8 mouse cellular contexts compared by ENCODE assay signal in the genomic region with DNA sequence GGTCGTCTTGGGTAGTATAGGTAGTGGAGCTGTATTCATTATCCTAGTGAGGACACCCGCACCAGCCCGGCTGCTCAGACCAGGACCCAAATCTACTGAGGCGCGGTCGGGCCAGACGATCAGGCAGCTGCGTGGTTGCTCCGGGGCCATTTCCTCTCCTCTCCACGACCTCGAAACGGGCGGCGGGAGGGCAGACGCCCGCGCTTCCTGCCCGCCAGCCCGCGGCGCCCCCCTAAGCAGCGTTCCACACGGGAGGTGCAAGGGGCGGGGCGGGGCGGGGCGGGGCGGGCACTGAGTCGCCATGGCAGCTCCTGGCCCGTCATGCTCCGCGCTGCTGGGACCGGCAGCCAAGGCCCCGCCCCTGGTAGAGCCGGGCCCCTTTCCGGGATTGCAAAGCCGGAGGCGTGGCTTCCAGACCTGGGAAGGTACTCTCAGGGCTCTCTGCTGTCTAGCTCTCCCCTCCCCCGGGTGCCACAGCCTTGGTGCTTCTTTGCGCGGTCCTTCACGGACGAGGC. TPM values are rescaled to one million over a fixed set of nuclear protein-coding genes. Genes with fewer than 3 reads are reported as not detected.
DNase-seq lines count a peak whose midpoint lies in the region; ATAC-seq lines count a peak whose summit lies in the region.

No protein-coding gene starts in this region.

- no peaks in the 10 kb centered on the region for H3K27me3 ChIP-seq in hindbrain, embryonic 16.5 days (replicated peaks; ENCODE audit: control insufficient read depth, insufficient read depth, low read length)
- H3K27me3 ChIP-seq in megakaryocyte, embryonic 14.5 days (replicated peaks): no peaks in the 10 kb centered on the region

- 0% methylated on average over 28 of the region's 43 CpGs for WGBS in hindbrain, embryonic 16.5 days

- H3K27ac ChIP-seq in hindbrain, embryonic 16.5 days (ENCODE audit: low read depth, low read length): peak overlapping the region; percentile 90

- H3K36me3 ChIP-seq in hindbrain, embryonic 16.5 days (ENCODE audit: control insufficient read depth, insufficient read depth, low read length): no peaks in the 10 kb centered on the region
- peaks cover 37% of the 10 kb centered on the region for H3K36me3 ChIP-seq in megakaryocyte, embryonic 14.5 days (replicated peaks; ENCODE audit: low read length)

- DNase-seq in gastrocnemius, adult 18-20 months (ENCODE audit: low spot score): peak; percentile 92
- peak; percentile 85 to 88 for DNase-seq in left cerebral cortex, adult 9 months (ENCODE audit: low spot score in 2 of 2)
- peak; percentile 82 to 86 for DNase-seq in right cerebral cortex, adult 2 months (ENCODE audit: low spot score in 2 of 2)
- peak; percentile 96 for DNase-seq in urinary bladder, postnatal 14 days (ENCODE audit: low spot score)

- H3K4me1 ChIP-seq in hindbrain, embryonic 16.5 days (ENCODE audit: control insufficient read depth, insufficient read depth, low read depth, low read length): peaks cover 39% of the 10 kb centered on the region
- H3K4me1 ChIP-seq in megakaryocyte, embryonic 14.5 days: peaks cover 96% of the 10 kb centered on the region

- peak overlapping the region; percentile 84 for H3K4me2 ChIP-seq in hindbrain, embryonic 16.5 days (ENCODE audit: low read length)

- H3K9me3 ChIP-seq in hindbrain, embryonic 16.5 days (ENCODE audit: control insufficient read depth, low read length): no peaks in the 10 kb centered on the region
- H3K9me3 ChIP-seq in megakaryocyte, embryonic 14.5 days: no peaks in the 10 kb centered on the region

- peak; percentile 88 for ATAC-seq in activated CD4-positive, CD25-positive, alpha-beta regulatory T cell, adult 4 months
- ATAC-seq in common myeloid progenitor, adult 5-6 weeks (replicated peaks; ENCODE audit: low read depth, poor library complexity, severe bottlenecking): peak; percentile 81
- peak; percentile 94 for ATAC-seq in hindbrain, embryonic 16.5 days

- H3K4me3 ChIP-seq in hindbrain, embryonic 16.5 days (ENCODE audit: low read length): peak overlapping the region; percentile 50
- H3K4me3 ChIP-seq in megakaryocyte, embryonic 14.5 days (replicated peaks): peak overlapping the region; percentile 95

- peak overlapping the region; percentile 74 for H3K9ac ChIP-seq in hindbrain, embryonic 16.5 days (ENCODE audit: low read depth, low read length)

RNA-seq across cellular contexts. Expression of gene Rai1, which starts 10.3 kb away (rescaled TPM):
- polyA plus RNA-seq in activated CD4-positive, CD25-positive, alpha-beta regulatory T cell, adult 4 months (2017; shearing (Covaris generic)): 10 to 100 TPM in 1 of 2 experiments, 1 to 10 TPM in 1; 7.6 to 11.3 TPM
- 15.5 and 21.1 TPM in 2 replicates for total RNA-seq in common myeloid progenitor, adult 5-6 weeks (2017)
- total RNA-seq in gastrocnemius, adult 18-20 months (2021): 10 to 100 TPM; 16.6 to 17.3 TPM
- 24.3 and 28.0 TPM in 2 replicates for polyA plus RNA-seq in hindbrain, embryonic 16.5 days (2015; fragmentation: Nextera tagmentation; extraction: Ambion mirVana)
- 46.9 and 62.9 TPM in 2 replicates for polyA plus RNA-seq in megakaryocyte, embryonic 14.5 days (2012; ENCODE audit: insufficient read depth, low replicate concordance)

Comparison
In these comparisons a context has a peak if more than half of its experiments do, and no peak if none do; other contexts are left out.
1. Peak in every context shown above with its lines: DNase-seq, ATAC-seq, H3K4me3 ChIP-seq and H3K27ac ChIP-seq.